Mouse (Mus musculus): ENCODE data around the gene Osbp. TPM values are rescaled to one million over a fixed set of nuclear protein-coding genes. Genes with fewer than 3 reads are reported as not detected.

Gene Osbp
- total RNA-seq, 2 experiments from 2014 or later: 56.9 to 63.4 TPM

- peak; percentile 38 for DNase-seq
Measured at GRCm38 (mm10) chr19:12010916-12011559, 45.3 kb downstream of the Osbp start.

- peak; percentile 80 for DNase-seq
Measured at GRCm38 (mm10) chr19:12011560-12012556, 46.1 kb downstream of the Osbp start.

- no peak for DNase-seq
Measured at GRCm38 (mm10) chr19:12012615-12013014, 46.9 kb downstream of the Osbp start.

DNA sequence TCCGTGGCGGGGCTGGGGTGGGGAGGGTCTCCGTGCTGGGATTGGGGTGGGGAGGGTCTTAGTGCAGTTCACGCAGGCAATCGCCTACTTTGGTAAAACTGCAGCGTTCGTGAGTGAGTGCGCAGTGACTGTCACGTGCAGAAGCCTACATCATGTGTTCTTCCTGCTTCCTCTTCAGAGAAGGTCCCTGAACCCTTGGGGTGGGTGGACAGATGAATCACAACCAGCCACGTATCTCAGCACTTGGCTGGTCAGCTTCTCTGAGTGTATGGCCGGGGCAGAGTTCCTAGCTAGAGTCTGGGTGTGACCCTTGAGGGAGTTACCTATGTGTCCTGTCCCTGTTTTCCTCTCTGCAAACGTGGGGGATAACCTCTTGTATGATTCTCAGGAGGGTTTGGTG, 47.5 kb downstream of the Osbp start:
- peak; percentile 53 for DNase-seq

DNA sequence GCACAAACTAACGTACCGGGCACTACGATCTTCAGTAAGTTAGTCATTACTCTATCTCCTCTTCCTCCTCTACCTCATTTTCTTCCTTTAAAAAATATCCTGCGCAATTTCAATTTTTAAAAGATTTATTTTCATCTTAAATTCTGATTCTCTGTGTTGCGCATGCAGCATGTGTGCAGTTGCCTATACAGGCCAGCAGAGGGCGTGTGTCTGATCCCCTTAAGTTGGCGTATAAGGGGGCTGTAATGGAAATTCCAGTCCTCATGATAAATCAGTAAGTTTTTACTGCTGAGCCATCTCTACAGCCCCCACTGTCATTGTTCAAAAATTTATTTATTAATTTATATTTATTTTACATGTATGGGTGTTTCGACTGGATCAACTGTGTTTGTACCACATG, 50.0 kb downstream of the Osbp start:
- no peak for DNase-seq

DNA sequence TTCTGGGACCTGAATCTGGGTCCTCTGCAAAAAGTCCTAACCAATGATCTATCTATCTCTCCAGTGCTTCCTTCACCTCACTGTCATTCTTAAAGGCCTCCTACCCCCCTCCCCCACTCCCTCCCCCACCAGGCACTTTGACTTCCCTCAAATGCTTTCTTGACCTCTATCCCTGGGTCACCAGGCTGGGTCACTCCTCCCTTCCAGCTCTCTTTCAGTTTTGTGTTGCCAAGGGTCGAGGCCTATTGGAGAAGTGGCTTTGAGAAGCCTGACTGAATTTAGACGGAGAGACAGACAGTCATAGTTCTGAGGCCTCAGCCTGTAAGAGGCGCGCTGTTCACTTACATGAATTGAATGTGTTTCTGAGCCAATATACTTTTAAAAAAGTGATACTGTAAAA, 50.5 kb downstream of the Osbp start:
- no peak for DNase-seq

DNA sequence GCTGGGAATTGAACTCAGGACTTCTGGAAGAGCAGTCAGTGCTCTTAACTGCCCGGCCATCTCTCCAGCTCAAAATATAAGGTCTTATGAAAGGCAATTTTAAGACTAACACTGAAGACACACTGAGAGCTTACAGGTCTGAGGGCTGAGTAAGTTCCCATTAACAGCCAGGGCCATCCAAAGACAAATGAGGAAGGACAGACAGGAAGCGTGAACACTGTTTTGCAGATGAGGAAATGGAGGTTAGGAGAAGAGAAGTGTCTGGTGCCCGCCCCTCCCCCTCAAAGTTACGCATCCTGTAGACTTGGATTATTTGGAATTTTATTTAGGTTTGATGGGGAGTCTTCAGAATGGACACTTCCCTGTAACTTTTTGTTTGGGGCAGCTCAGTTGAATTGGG, 58.4 kb downstream of the Osbp start:
- DNase-seq: no peak

GRCm38 (mm10) chr19:12025333-12025732, 59.6 kb downstream of the Osbp start:
- DNase-seq: no peak

DNA sequence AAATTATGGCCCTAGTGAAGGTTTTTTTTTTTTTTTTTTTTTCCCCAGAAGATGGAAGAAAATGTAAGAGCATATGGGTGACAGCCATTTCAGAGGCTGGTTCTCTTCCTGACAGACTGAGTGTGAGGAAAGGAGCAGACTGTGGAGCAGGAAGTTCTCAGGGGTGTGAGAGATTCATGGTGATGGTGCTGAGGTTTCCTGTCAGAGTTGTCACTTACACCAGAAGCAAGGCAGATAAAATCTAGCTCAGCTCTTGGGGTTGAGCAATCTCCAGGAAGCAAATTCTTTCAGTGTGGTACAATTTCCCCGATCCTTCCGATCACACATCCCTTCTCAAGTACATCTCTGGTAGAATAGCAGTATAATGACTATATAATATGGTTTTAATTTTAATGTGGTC, 60.9 kb downstream of the Osbp start:
- no peak for DNase-seq

DNA sequence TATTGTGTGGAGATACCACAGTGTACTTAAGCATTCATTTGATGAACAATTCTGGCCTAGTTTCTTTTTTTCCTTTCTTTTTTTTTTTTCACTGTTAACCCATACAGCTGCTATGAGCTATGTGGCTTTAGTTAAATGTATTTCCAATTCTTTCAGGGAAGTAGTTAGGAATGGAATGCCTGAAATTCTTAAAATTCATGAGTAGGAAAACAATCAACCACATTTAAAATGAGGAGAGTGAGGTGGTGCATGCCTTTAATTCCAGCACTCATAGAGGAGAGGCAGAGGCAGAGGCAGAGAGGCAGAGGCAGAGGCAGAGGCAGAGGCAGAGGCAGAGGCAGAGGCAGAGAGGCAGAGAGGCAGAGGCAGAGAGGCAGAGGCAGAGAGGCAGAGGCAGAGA, 72.0 kb downstream of the Osbp start:
- no peak for DNase-seq

DNA sequence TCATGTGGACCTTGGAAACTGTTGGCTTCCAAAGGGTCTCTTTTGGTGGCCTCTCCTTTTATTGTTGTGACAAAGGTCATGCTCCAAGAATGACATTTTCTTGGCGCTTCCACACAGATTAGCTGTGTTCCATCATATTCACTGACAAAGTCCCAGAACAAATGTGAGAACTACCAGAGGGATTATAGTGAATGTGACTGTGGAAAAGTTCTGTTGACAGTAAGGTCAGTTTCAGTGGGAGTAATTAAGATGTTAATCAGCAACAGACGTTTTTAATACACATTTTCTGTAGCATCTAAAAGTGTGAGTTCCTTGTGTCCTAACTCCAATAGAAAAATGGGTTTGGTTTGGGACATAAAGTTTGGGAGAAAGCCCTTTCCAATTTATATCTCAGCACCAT, 75.5 kb downstream of the Osbp start, which contains the start of gene Olfr1423:
TSS of gene Olfr1423 (minus strand) at position 101 of the 400 bp plus-strand sequence.
- DNase-seq: no peak

GRCm38 (mm10) chr19:12043163-12043562, 77.4 kb downstream of the Osbp start:
- no peak for DNase-seq

Small RNAs within 50 kb of the gene (microRNA-seq; reads per million reads assigned to microRNA genes)
- gene Mir6994 (ENCODE audit: borderline replicate concordance in 2 of 2): 1.1 to 1.5 reads per million in 2 experiments

Other genes starting within 250 kb of the Osbp start
- not detected for gene Gif, start 218.4 kb upstream of the Osbp start, total RNA-seq (2021)
- 10 to 100 TPM; 53.1 to 57.1 TPM for gene Mrpl16, start 195.6 kb upstream of the Osbp start, total RNA-seq (2021)
- gene Stx3, start 146.5 kb upstream of the Osbp start, total RNA-seq (2021): 1 to 10 TPM; 1.0 to 1.6 TPM
- not detected for gene Olfr1417, start 126.7 kb upstream of the Osbp start, total RNA-seq (2021)
- gene Olfr1418, start 104.9 kb upstream of the Osbp start, total RNA-seq (2021): not detected
- gene Olfr1419, start 90.8 kb upstream of the Osbp start, total RNA-seq (2021): not detected
- gene Olfr1420, start 79.4 kb upstream of the Osbp start, total RNA-seq (2021): not detected
- 10 to 100 TPM; 18.7 to 22.8 TPM for gene Patl1, start 53.5 kb upstream of the Osbp start, total RNA-seq (2021)
- not detected for gene Olfr1423, start 75.4 kb downstream of the Osbp start, total RNA-seq (2021)
- gene Olfr1424, start 96.7 kb downstream of the Osbp start, total RNA-seq (2021): not detected
- gene Olfr1425, start 111.8 kb downstream of the Osbp start, total RNA-seq (2021): not detected
- not detected for gene Olfr1426, start 126.1 kb downstream of the Osbp start, total RNA-seq (2021)
- not detected for gene Olfr1427, start 137.4 kb downstream of the Osbp start, total RNA-seq (2021)
- gene Olfr1428, start 150.0 kb downstream of the Osbp start, total RNA-seq (2021): not detected
- gene Olfr76, start 157.3 kb downstream of the Osbp start, total RNA-seq (2021): not detected
- gene Olfr1555-ps1, start 204.2 kb downstream of the Osbp start, total RNA-seq (2021): not detected
- not detected for gene Olfr1431, start 234.7 kb downstream of the Osbp start, total RNA-seq (2021)

Data from gastrocnemius, postnatal 25 days (tissue).